Mouse (Mus musculus) embryonic facial prominence, embryonic 12.5 days (tissue): ENCODE data around the gene Cyld. TPM values are rescaled to one million over a fixed set of nuclear protein-coding genes. Genes with fewer than 3 reads are reported as not detected.

Experiments used
- ATAC-seq: fragments of 200-750 bp; cut with Nextera tagmentation; 2 replicates; pipeline ENCODE4 v1.8.0; 2017; ENCODE audit not compliant: insufficient number of reproducible peaks, insufficient read depth, low FRiP score, low TSS enrichment
- H3K27ac ChIP-seq: fragments of 300-500 bp; sonication (generic); 2 replicates; pipeline ENCODE4 v1.5.1; 2016; ENCODE audit warnings: mild to moderate bottlenecking
- H3K27me3 ChIP-seq: fragments of 300-500 bp; sonication (generic); 2 replicates; pipeline ENCODE4 v1.6.1; 2016; ENCODE audit warnings: mild to moderate bottlenecking, moderate library complexity
- H3K36me3 ChIP-seq: fragments of 300-500 bp; sonication (generic); 2 replicates; pipeline ENCODE4 v1.6.1; 2016; ENCODE audit warnings: mild to moderate bottlenecking
- H3K4me1 ChIP-seq: fragments of 300-500 bp; sonication (generic); 2 replicates; pipeline ENCODE4 v1.6.1; 2016
- H3K4me2 ChIP-seq: fragments of 300-500 bp; sonication (generic); replicated peaks from 2 replicates; pipeline ENCODE4 v1.6.1; 2016; ENCODE audit warnings: mild to moderate bottlenecking, moderate library complexity
- H3K4me3 ChIP-seq: fragments of 300-500 bp; sonication (generic); 2 replicates; pipeline ENCODE4 v1.5.1; 2016; ENCODE audit warnings: mild to moderate bottlenecking
- H3K9ac ChIP-seq: fragments of 300-500 bp; sonication (generic); 2 replicates; pipeline ENCODE4 v1.6.1; 2016; ENCODE audit warnings: mild to moderate bottlenecking, moderate library complexity
- H3K9me3 ChIP-seq: fragments of 300-500 bp; sonication (generic); 2 replicates; pipeline ENCODE4 v1.6.1; 2016; ENCODE audit warnings: mild to moderate bottlenecking, moderate library complexity
- WGBS: fragments of 180-500 bp; shearing (Covaris S2); methylation state at CpG from one replicate; pipeline ENCODE4 v1.1.7; 2016; 5-methylcytosine and 5-hydroxymethylcytosine counted together
- polyA plus RNA-seq: library from polyadenylated mRNA; unstranded; fragments of >200 nt; fragmentation: Nextera tagmentation; extraction: Ambion mirVana; gene quantifications from 2 replicates; pipeline ENCODE4 v1.2.1, GENCODE M21; 2016

Gene Cyld
- polyA plus RNA-seq, 1 experiment from 2014 or later, result 14.9 TPM

- ATAC-seq, result no peak
- H3K9me3 ChIP-seq, result no peaks in the 10 kb centered on the region
- H3K4me2 ChIP-seq, result no peak overlapping the region
- 86% methylated on average over 24 of the region's 24 CpGs for WGBS
- H3K9ac ChIP-seq, result no peak overlapping the region
- no peaks in the 10 kb centered on the region for H3K27me3 ChIP-seq
- no peak overlapping the region for H3K27ac ChIP-seq
- no peak overlapping the region for H3K4me3 ChIP-seq
- no peaks in the 10 kb centered on the region for H3K4me1 ChIP-seq
- no peaks in the 10 kb centered on the region for H3K36me3 ChIP-seq
These were observed 97.2 kb downstream of the Cyld start for GRCm38 (mm10) chr8:88793746-88794614.

- ATAC-seq, result no peak
- 79% methylated on average over 7 of the region's 7 CpGs for WGBS
- H3K27me3 ChIP-seq, result no peaks in the 10 kb centered on the region
- H3K4me3 ChIP-seq, result no peak overlapping the region
- H3K4me2 ChIP-seq, result no peak overlapping the region
- no peaks in the 10 kb centered on the region for H3K4me1 ChIP-seq
- H3K36me3 ChIP-seq, result no peaks in the 10 kb centered on the region
- H3K27ac ChIP-seq, result no peak overlapping the region
- no peaks in the 10 kb centered on the region for H3K9me3 ChIP-seq
- H3K9ac ChIP-seq, result no peak overlapping the region
These were observed 97.7 kb downstream of the Cyld start for GRCm38 (mm10) chr8:88794615-88794907.

GRCm38 (mm10) chr8:88795896-88796295, 99.1 kb downstream of the Cyld start:
- H3K4me3 ChIP-seq, result no peak overlapping the region
- H3K9ac ChIP-seq, result no peak overlapping the region
- no peaks in the 10 kb centered on the region for H3K36me3 ChIP-seq
- H3K27me3 ChIP-seq, result no peaks in the 10 kb centered on the region
- H3K4me1 ChIP-seq, result no peaks in the 10 kb centered on the region
- no peak for ATAC-seq
- H3K9me3 ChIP-seq, result no peaks in the 10 kb centered on the region
- no peak overlapping the region for H3K27ac ChIP-seq
- no peak overlapping the region for H3K4me2 ChIP-seq
- 89% methylated on average over 5 of the region's 5 CpGs for WGBS

DNA sequence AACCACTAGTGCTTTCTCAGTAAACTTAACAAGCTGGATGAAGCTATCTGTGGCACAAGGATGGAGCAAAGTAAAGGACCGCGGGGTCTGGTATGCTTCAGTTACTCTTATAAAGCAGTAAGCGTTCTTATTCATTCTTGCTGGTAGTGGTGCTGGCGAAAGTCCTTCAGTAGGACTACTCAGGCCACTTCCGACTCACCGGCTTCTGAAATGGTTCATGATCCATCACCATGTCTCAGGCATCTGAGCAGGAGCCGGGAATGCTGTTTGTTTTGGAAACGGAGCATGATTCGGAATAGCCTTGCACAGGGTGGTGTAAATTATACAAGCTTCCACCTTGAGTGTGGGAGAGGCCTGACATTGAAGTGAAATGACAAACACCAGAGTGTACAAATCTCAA, 99.8 kb downstream of the Cyld start:
- no peak overlapping the region for H3K9ac ChIP-seq
- no peaks in the 10 kb centered on the region for H3K36me3 ChIP-seq
- WGBS, result 89% methylated on average over 9 of the region's 9 CpGs
- no peaks in the 10 kb centered on the region for H3K4me1 ChIP-seq
- H3K27ac ChIP-seq, result no peak overlapping the region
- ATAC-seq, result no peak
- no peaks in the 10 kb centered on the region for H3K9me3 ChIP-seq
- H3K4me3 ChIP-seq, result no peak overlapping the region
- no peaks in the 10 kb centered on the region for H3K27me3 ChIP-seq
- no peak overlapping the region for H3K4me2 ChIP-seq

Other genes with a start within 250 kb of the Cyld start
- 82.5 and 89.0 TPM in 2 replicates for gene Nkd1, start 175.7 kb upstream of the Cyld start, polyA plus RNA-seq
- gene Snx20, start 60.9 kb upstream of the Cyld start, polyA plus RNA-seq, result 1.1 and 1.5 TPM in 2 replicates
- 0.29 and 0.41 TPM in 2 replicates for gene Nod2, start 49.7 kb upstream of the Cyld start, polyA plus RNA-seq